Mouse (Mus musculus): ENCODE measurements around the gene Lpar3. TPM values are rescaled to one million over a fixed set of nuclear protein-coding genes. Genes with fewer than 3 reads are reported as not detected.

The Lpar3 gene
- polyA plus RNA-seq, 1 experiment from 2014 or later, result 1.4 TPM

GRCm38 (mm10) chr3:146265545-146266130, 44.9 kb downstream of the Lpar3 start:
- no peaks in the 10 kb centered on the region for H3K36me3 ChIP-seq
- H3K9me3 ChIP-seq, result no peaks in the 10 kb centered on the region
- no peak overlapping the region for H3K9ac ChIP-seq
- no peak overlapping the region for H3K4me2 ChIP-seq (replicated peaks)
- H3K27ac ChIP-seq, result no peak overlapping the region
- 76% methylated on average over 12 of the region's 12 CpGs for WGBS
- H3K27me3 ChIP-seq, result no peaks in the 10 kb centered on the region
- no peaks in the 10 kb centered on the region for H3K4me1 ChIP-seq
- H3K4me3 ChIP-seq, result no peak overlapping the region
- no peak for ATAC-seq (ENCODE audit: insufficient number of reproducible peaks, insufficient read depth, low FRiP score, low TSS enrichment)

GRCm38 (mm10) chr3:146268024-146268801, 47.5 kb downstream of the Lpar3 start:
- no peak overlapping the region for H3K4me2 ChIP-seq (replicated peaks)
- no peak overlapping the region for H3K27ac ChIP-seq
- H3K36me3 ChIP-seq, result no peaks in the 10 kb centered on the region
- ATAC-seq (ENCODE audit: insufficient number of reproducible peaks, insufficient read depth, low FRiP score, low TSS enrichment), result no peak
- no peaks in the 10 kb centered on the region for H3K9me3 ChIP-seq
- no peak overlapping the region for H3K4me3 ChIP-seq
- H3K4me1 ChIP-seq, result no peaks in the 10 kb centered on the region
- H3K27me3 ChIP-seq, result no peaks in the 10 kb centered on the region
- 83% methylated on average over 14 of the region's 14 CpGs for WGBS
- no peak overlapping the region for H3K9ac ChIP-seq

GRCm38 (mm10) chr3:146274503-146274902, 53.7 kb downstream of the Lpar3 start:
- no peak overlapping the region for H3K9ac ChIP-seq
- H3K4me2 ChIP-seq (replicated peaks), result no peak overlapping the region
- H3K36me3 ChIP-seq, result no peaks in the 10 kb centered on the region
- no peaks in the 10 kb centered on the region for H3K27me3 ChIP-seq
- 48% methylated on average over 5 of the region's 5 CpGs for WGBS
- no peaks in the 10 kb centered on the region for H3K9me3 ChIP-seq
- H3K27ac ChIP-seq, result no peak overlapping the region
- H3K4me1 ChIP-seq, result no peaks in the 10 kb centered on the region
- ATAC-seq (ENCODE audit: insufficient number of reproducible peaks, insufficient read depth, low FRiP score, low TSS enrichment), result no peak
- H3K4me3 ChIP-seq, result no peak overlapping the region

- ATAC-seq (ENCODE audit: insufficient number of reproducible peaks, insufficient read depth, low FRiP score, low TSS enrichment), result no peak
- Histone ChIP-seq H3K4me3 (no peak overlapping the region), H3K4me2 (replicated peaks) (no peak overlapping the region), H3K27ac (no peak overlapping the region), H3K36me3 (no peaks in the 10 kb centered on the region), H3K9ac (no peak overlapping the region), H3K4me1 (no peaks in the 10 kb centered on the region), H3K27me3 (no peaks in the 10 kb centered on the region), H3K9me3 (no peaks in the 10 kb centered on the region)
- 80% methylated on average over 11 of the region's 11 CpGs for whole genome bisulfite sequencing
Observed at GRCm38 (mm10) chr3:146275360-146276025, 54.7 kb downstream of the Lpar3 start.

GRCm38 (mm10) chr3:146276026-146276409, 55.3 kb downstream of the Lpar3 start:
- no peak overlapping the region for H3K4me3 ChIP-seq
- no peak overlapping the region for H3K9ac ChIP-seq
- H3K9me3 ChIP-seq, result no peaks in the 10 kb centered on the region
- no peaks in the 10 kb centered on the region for H3K36me3 ChIP-seq
- H3K27ac ChIP-seq, result no peak overlapping the region
- WGBS, result 37% methylated on average over 4 of the region's 4 CpGs
- no peak for ATAC-seq (ENCODE audit: insufficient number of reproducible peaks, insufficient read depth, low FRiP score, low TSS enrichment)
- H3K27me3 ChIP-seq, result no peaks in the 10 kb centered on the region
- H3K4me1 ChIP-seq, result no peaks in the 10 kb centered on the region
- H3K4me2 ChIP-seq (replicated peaks), result no peak overlapping the region

GRCm38 (mm10) chr3:146276991-146277390, 56.2 kb downstream of the Lpar3 start:
- H3K9me3 ChIP-seq, result no peaks in the 10 kb centered on the region
- WGBS, result 87% methylated on average over 4 of the region's 4 CpGs
- H3K4me2 ChIP-seq (replicated peaks), result no peak overlapping the region
- H3K4me3 ChIP-seq, result no peak overlapping the region
- ATAC-seq (ENCODE audit: insufficient number of reproducible peaks, insufficient read depth, low FRiP score, low TSS enrichment), result no peak
- H3K27me3 ChIP-seq, result no peaks in the 10 kb centered on the region
- no peak overlapping the region for H3K27ac ChIP-seq
- H3K9ac ChIP-seq, result no peak overlapping the region
- H3K36me3 ChIP-seq, result no peaks in the 10 kb centered on the region
- H3K4me1 ChIP-seq, result no peaks in the 10 kb centered on the region

- Histone ChIP-seq H3K27ac (no peak overlapping the region), H3K9me3 (no peaks in the 10 kb centered on the region), H3K4me1 (no peaks in the 10 kb centered on the region), H3K36me3 (no peaks in the 10 kb centered on the region), H3K27me3 (no peaks in the 10 kb centered on the region), H3K9ac (no peak overlapping the region), H3K4me3 (no peak overlapping the region), H3K4me2 (replicated peaks) (no peak overlapping the region)
- 82% methylated on average over 11 of the region's 11 CpGs for WGBS
- no peak for ATAC-seq (ENCODE audit: insufficient number of reproducible peaks, insufficient read depth, low FRiP score, low TSS enrichment)
Observed at GRCm38 (mm10) chr3:146277456-146277855, 56.7 kb downstream of the Lpar3 start.

GRCm38 (mm10) chr3:146278195-146279140, 57.7 kb downstream of the Lpar3 start:
- H3K9ac ChIP-seq, result no peak overlapping the region
- no peak overlapping the region for H3K27ac ChIP-seq
- no peak overlapping the region for H3K4me2 ChIP-seq (replicated peaks)
- ATAC-seq (ENCODE audit: insufficient number of reproducible peaks, insufficient read depth, low FRiP score, low TSS enrichment), result no peak
- H3K9me3 ChIP-seq, result no peaks in the 10 kb centered on the region
- no peaks in the 10 kb centered on the region for H3K36me3 ChIP-seq
- H3K4me1 ChIP-seq, result no peaks in the 10 kb centered on the region
- no peaks in the 10 kb centered on the region for H3K27me3 ChIP-seq
- 76% methylated on average over 13 of the region's 13 CpGs for WGBS
- H3K4me3 ChIP-seq, result no peak overlapping the region

GRCm38 (mm10) chr3:146283732-146284361, 63.1 kb downstream of the Lpar3 start:
- H3K36me3 ChIP-seq, result no peaks in the 10 kb centered on the region
- H3K4me2 ChIP-seq (replicated peaks), result no peak overlapping the region
- no peaks in the 10 kb centered on the region for H3K27me3 ChIP-seq
- no peaks in the 10 kb centered on the region for H3K9me3 ChIP-seq
- ATAC-seq (ENCODE audit: insufficient number of reproducible peaks, insufficient read depth, low FRiP score, low TSS enrichment), result no peak
- no peak overlapping the region for H3K9ac ChIP-seq
- no peak overlapping the region for H3K27ac ChIP-seq
- 78% methylated on average over 3 of the region's 3 CpGs for WGBS
- no peaks in the 10 kb centered on the region for H3K4me1 ChIP-seq
- H3K4me3 ChIP-seq, result no peak overlapping the region

- Histone ChIP-seq H3K4me2 (replicated peaks) (no peak overlapping the region), H3K27ac (no peak overlapping the region), H3K9ac (no peak overlapping the region), H3K4me3 (no peak overlapping the region), H3K9me3 (no peaks in the 10 kb centered on the region), H3K27me3 (no peaks in the 10 kb centered on the region), H3K36me3 (no peaks in the 10 kb centered on the region), H3K4me1 (no peaks in the 10 kb centered on the region)
- no peak for ATAC-seq (ENCODE audit: insufficient number of reproducible peaks, insufficient read depth, low FRiP score, low TSS enrichment)
- WGBS, result 83% methylated on average over 4 of the region's 4 CpGs
Observed at GRCm38 (mm10) chr3:146286118-146286517, 65.4 kb downstream of the Lpar3 start.

- no peak for ATAC-seq (ENCODE audit: insufficient number of reproducible peaks, insufficient read depth, low FRiP score, low TSS enrichment)
- H3K9me3 ChIP-seq, result no peaks in the 10 kb centered on the region
- H3K36me3 ChIP-seq, result no peaks in the 10 kb centered on the region
- no peak overlapping the region for H3K4me3 ChIP-seq
- no peaks in the 10 kb centered on the region for H3K27me3 ChIP-seq
- no peak overlapping the region for H3K27ac ChIP-seq
- WGBS, result 60% methylated on average over 3 of the region's 3 CpGs
- H3K4me1 ChIP-seq, result no peaks in the 10 kb centered on the region
- H3K4me2 ChIP-seq (replicated peaks), result no peak overlapping the region
- no peak overlapping the region for H3K9ac ChIP-seq
Observed at GRCm38 (mm10) chr3:146291928-146292327, 71.2 kb downstream of the Lpar3 start.
